Mouse (Mus musculus) bone marrow macrophage, adult 2 months (primary cell): ENCODE measurements around the gene Hc.

Experiments
- CTCF ChIP-seq: IDR thresholded peaks from 2 replicates; pipeline ENCODE4 v1.5.1; 2012; ENCODE audit warnings: low read depth, mild to moderate bottlenecking, low read length, moderate library complexity
- POLR2A ChIP-seq: IDR thresholded peaks from 2 replicates; pipeline ENCODE4 v1.6.1; 2012; ENCODE audit warnings: mild to moderate bottlenecking, low read depth, low read length, borderline replicate concordance

DNA sequence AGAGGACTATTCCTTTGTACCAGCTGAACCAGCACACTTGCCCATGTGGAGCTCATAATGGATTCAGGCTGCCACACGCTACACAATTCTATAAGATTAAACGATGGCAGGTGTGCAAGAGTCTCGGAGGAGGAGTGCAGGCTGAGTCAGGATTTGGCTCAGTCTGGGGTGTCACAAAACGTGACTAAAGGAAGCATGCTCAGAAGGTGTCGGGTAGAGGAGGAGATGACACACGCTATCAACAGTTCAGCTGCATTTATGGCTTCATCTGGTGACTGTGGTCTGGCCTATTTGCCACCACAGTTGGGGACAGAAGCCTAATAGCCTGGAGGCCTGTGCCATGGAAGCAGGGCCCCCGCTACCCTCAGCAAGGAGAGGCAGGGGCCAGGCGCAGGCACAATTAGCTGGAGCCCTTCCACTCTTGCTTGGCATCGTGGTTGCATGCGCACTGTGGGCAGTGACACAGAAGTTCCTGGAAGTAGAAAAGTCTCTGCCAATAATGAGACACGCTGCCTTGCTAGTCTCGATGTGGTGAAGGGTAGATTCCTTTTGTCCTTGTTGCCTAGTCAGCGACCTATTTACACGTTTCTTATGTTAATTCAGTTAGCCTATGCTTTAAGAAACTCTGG is 79.0 kb downstream of the Hc start:
- TF ChIP-seq POLR2A, result no peak
- no peak for TF ChIP-seq CTCF
